Mouse (Mus musculus): ENCODE results near the gene 9530077C05Rik. TPM values are rescaled to one million over a fixed set of nuclear protein-coding genes. Genes with fewer than 3 reads are reported as not detected.

The 9530077C05Rik gene
- 1.2 and 1.3 TPM in 2 replicates for polyA plus RNA-seq (2015; fragmentation: Nextera tagmentation; extraction: Ambion mirVana)

DNA sequence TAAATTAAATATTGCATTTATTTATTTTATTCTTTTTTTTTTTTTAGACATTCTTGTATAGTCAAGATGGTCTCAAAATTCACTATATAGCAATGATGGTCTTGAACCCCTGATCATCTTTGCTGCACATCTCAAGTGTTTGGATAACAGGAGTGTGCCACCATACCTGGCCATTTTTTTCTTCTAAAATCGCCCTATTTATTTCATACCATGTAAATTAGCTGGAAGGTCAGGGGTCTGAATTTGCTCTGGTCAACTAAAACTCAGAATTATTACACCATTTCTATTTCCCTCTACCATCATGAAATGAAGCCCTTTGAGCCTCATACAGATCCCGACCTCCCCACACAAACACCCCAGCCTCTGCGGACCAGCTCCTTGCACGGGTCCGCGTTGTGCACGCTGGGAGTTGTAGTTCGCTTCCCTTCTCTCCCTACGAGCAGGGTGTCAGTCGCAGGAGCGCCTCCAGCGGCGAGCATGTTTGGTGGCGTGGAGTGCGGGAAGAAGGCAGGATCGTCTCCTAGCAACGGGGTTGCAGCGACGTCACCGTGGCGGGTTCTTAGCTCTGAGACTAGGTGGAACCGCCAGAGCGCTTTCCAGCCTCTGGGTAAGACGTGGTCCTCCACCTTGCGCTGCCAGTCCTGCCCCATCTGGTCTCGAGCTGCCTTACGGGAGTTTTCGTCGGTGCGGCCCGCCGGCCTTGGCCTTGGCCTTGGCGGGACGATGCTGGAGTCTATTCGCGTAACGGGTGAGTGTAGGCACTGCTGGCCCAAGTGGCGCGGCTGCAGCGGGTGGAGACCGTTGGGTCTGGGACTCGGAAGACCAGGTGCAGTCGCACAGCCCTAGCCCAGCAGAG lies at the start of gene 9530077C05Rik:
Gene 9530077C05Rik (plus strand): TSS at position 512 of the 856 bp plus-strand sequence.
- ATAC-seq (ENCODE audit: low read depth), result peak; percentile 98
- H3K27ac ChIP-seq (ENCODE audit: low read length), result peak within 1 kb of the TSS; percentile 29; the same call in 1 of the 2 replicates

DNA sequence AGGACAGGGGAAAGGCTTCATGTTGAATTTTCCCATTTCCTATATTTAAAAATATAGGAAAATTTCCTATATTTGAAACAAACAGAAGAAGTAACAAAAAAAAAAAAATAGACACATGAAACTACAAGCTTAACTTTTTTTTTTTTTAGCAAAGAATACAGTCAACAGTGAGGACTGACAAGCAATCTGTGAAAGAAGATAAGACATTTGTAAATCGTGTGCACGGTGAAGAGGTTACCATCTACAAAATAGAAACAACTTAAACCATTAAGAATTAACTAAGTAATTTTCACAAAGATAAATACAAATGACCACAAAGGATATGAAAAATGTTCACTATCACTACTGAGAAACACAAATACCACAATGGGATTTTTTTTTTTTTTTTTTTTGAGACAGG lies 45.1 kb upstream of the 9530077C05Rik start:
- H3K4me3 ChIP-seq (ENCODE audit: low read depth, low read length), result no peak overlapping the region
- no peak for ATAC-seq (ENCODE audit: low read depth)
- no peaks in the 10 kb centered on the region for H3K4me1 ChIP-seq (ENCODE audit: control insufficient read depth, low read depth, low read length)
- H3K4me2 ChIP-seq (ENCODE audit: low read depth, low read length), result no peak overlapping the region
- H3K9me3 ChIP-seq (replicated peaks; ENCODE audit: control insufficient read depth, low read length), result no peaks in the 10 kb centered on the region
- no peak overlapping the region for H3K9ac ChIP-seq (ENCODE audit: low read depth, low read length)
- peaks cover 86% of the 10 kb centered on the region for H3K36me3 ChIP-seq (ENCODE audit: control insufficient read depth, insufficient read depth)
- no peak overlapping the region for H3K27ac ChIP-seq (ENCODE audit: low read length)
- H3K27me3 ChIP-seq (ENCODE audit: control insufficient read depth, insufficient read depth, low read depth, low read length), result no peaks in the 10 kb centered on the region
- WGBS (ENCODE audit: insufficient replicate concordance), result 32% methylated on average over 2 of the region's 2 CpGs

More for the DNA sequence above, at the start of gene 9530077C05Rik:
- Histone ChIP-seq H3K9me3 (replicated peaks; ENCODE audit: control insufficient read depth, low read length) (no peaks in the 10 kb centered on the region), H3K9ac (ENCODE audit: low read depth, low read length) (peak within 1 kb of the TSS; percentile 82), H3K36me3 (ENCODE audit: control insufficient read depth, insufficient read depth) (no peaks in the 10 kb centered on the region), H3K4me2 (ENCODE audit: low read depth, low read length) (peak within 1 kb of the TSS; percentile 99), H3K4me1 (ENCODE audit: control insufficient read depth, low read depth, low read length) (peaks cover 7% of the 10 kb centered on the region), H3K4me3 (ENCODE audit: low read depth, low read length) (peak within 1 kb of the TSS; percentile 76), H3K27me3 (ENCODE audit: control insufficient read depth, insufficient read depth, low read depth, low read length) (no peaks in the 10 kb centered on the region)
- WGBS (ENCODE audit: insufficient replicate concordance), result under 1% methylated on average over 43 of the region's 43 CpGs

DNA sequence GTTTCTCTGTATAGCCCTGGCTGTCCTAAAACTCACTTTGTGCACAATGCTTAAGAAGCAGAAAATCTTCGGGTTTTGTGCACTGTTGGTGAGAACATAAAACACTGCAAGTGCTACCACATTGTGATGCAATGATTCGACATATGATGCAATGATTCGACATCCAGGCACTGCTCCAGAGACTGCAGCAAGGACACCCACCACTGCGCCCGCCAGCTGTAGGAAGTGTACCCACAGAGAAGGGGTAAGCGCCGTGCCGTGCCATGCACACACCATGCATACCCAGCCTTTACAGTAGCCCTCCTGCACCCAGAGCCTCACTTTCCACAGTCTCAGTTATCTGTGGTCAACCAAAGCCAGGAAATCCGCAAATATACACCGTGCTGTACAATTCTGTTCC lies 44.7 kb upstream of the 9530077C05Rik start:
- Histone ChIP-seq H3K4me3 (ENCODE audit: low read depth, low read length) (no peak overlapping the region), H3K9ac (ENCODE audit: low read depth, low read length) (no peak overlapping the region), H3K9me3 (replicated peaks; ENCODE audit: control insufficient read depth, low read length) (no peaks in the 10 kb centered on the region), H3K4me2 (ENCODE audit: low read depth, low read length) (no peak overlapping the region), H3K4me1 (ENCODE audit: control insufficient read depth, low read depth, low read length) (no peaks in the 10 kb centered on the region), H3K27me3 (ENCODE audit: control insufficient read depth, insufficient read depth, low read depth, low read length) (no peaks in the 10 kb centered on the region), H3K36me3 (ENCODE audit: control insufficient read depth, insufficient read depth) (peaks cover 86% of the 10 kb centered on the region), H3K27ac (ENCODE audit: low read length) (no peak overlapping the region)
- 82% methylated on average over 10 of the region's 10 CpGs for WGBS (ENCODE audit: insufficient replicate concordance)
- no peak for ATAC-seq (ENCODE audit: low read depth)

DNA sequence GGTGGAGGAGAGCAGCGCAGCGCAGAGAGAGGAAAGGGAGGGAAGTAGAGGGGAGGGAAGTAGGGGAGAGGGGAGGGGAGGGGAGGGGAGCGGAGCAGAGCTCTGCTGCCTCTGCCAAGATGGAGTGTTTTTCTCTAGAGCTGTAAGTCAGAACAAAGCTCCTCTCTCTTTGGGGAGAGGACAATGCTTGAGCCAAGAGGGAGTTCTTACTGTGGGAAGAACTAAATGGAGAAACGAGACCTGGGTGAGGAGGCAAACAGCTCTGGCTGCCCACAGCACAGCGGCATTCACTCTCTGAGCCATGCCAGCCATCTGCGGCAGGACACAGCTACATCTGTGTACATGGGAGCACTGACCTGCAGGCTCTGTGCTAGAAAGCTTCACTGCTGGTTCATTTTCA lies 43.3 kb upstream of the 9530077C05Rik start:
- H3K27me3 ChIP-seq (ENCODE audit: control insufficient read depth, insufficient read depth, low read depth, low read length), result no peaks in the 10 kb centered on the region
- H3K9me3 ChIP-seq (replicated peaks; ENCODE audit: control insufficient read depth, low read length), result no peaks in the 10 kb centered on the region
- H3K4me1 ChIP-seq (ENCODE audit: control insufficient read depth, low read depth, low read length), result no peaks in the 10 kb centered on the region
- no peak overlapping the region for H3K4me2 ChIP-seq (ENCODE audit: low read depth, low read length)
- H3K9ac ChIP-seq (ENCODE audit: low read depth, low read length), result no peak overlapping the region
- no peak for ATAC-seq (ENCODE audit: low read depth)
- H3K36me3 ChIP-seq (ENCODE audit: control insufficient read depth, insufficient read depth), result peaks cover 88% of the 10 kb centered on the region
- 78% methylated on average over 6 of the region's 6 CpGs for WGBS (ENCODE audit: insufficient replicate concordance)
- no peak overlapping the region for H3K4me3 ChIP-seq (ENCODE audit: low read depth, low read length)
- H3K27ac ChIP-seq (ENCODE audit: low read length), result 0 out of 2 replicates have a peak overlapping the region, but pooled peaks have one; percentile 28

DNA sequence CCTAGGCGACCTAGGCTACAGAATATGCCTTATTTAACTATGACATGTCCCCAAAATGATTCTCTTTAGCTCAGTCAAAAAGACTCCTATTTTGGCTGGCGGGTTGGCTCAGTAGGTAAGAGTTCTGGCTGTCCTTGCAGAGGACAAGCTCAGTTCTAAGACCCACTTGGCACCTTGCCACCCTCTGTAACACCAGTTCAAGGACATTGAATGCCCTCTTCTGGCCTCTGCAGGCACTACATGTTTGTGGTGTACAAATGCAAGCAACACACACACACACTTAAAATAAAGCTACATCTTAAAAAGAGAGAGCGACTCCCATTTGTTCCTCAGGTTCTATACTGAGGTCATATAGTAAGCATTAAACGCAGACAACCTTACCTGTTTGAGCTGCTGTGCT lies 38.6 kb upstream of the 9530077C05Rik start:
- Histone ChIP-seq H3K9me3 (replicated peaks; ENCODE audit: control insufficient read depth, low read length) (no peaks in the 10 kb centered on the region), H3K27me3 (ENCODE audit: control insufficient read depth, insufficient read depth, low read depth, low read length) (no peaks in the 10 kb centered on the region), H3K27ac (ENCODE audit: low read length) (no peak overlapping the region), H3K4me2 (ENCODE audit: low read depth, low read length) (no peak overlapping the region), H3K36me3 (ENCODE audit: control insufficient read depth, insufficient read depth) (peaks cover 84% of the 10 kb centered on the region), H3K4me3 (ENCODE audit: low read depth, low read length) (no peak overlapping the region), H3K4me1 (ENCODE audit: control insufficient read depth, low read depth, low read length) (no peaks in the 10 kb centered on the region), H3K9ac (ENCODE audit: low read depth, low read length) (no peak overlapping the region)
- no peak for ATAC-seq (ENCODE audit: low read depth)
- 91% methylated on average over 4 of the region's 4 CpGs for WGBS (ENCODE audit: insufficient replicate concordance)

DNA sequence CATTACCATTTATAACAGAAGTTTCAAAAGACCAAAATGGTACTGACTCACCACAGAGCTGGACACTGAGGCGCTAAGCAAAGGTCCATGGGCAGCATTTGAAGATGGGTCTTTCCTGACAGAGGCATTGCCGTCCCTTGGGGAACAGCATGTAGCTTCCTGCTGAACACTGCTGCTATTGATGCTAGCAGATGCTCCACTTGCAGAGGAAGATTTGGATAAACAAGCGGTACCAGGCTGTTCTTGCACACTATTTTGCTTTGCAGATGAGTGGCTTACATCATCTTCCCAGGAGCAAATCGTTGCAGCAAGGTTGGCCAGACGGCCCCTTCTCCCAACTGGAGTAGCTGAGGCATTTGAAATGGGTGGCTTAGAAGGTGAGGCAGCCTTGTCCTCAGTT lies 35.2 kb upstream of the 9530077C05Rik start:
- no peak overlapping the region for H3K4me3 ChIP-seq (ENCODE audit: low read depth, low read length)
- no peaks in the 10 kb centered on the region for H3K27me3 ChIP-seq (ENCODE audit: control insufficient read depth, insufficient read depth, low read depth, low read length)
- no peaks in the 10 kb centered on the region for H3K9me3 ChIP-seq (replicated peaks; ENCODE audit: control insufficient read depth, low read length)
- no peak for ATAC-seq (ENCODE audit: low read depth)
- WGBS (ENCODE audit: insufficient replicate concordance), result 88% methylated on average over 5 of the region's 5 CpGs
- peaks cover 86% of the 10 kb centered on the region for H3K36me3 ChIP-seq (ENCODE audit: control insufficient read depth, insufficient read depth)
- H3K27ac ChIP-seq (ENCODE audit: low read length), result no peak overlapping the region
- no peak overlapping the region for H3K9ac ChIP-seq (ENCODE audit: low read depth, low read length)
- H3K4me1 ChIP-seq (ENCODE audit: control insufficient read depth, low read depth, low read length), result no peaks in the 10 kb centered on the region
- no peak overlapping the region for H3K4me2 ChIP-seq (ENCODE audit: low read depth, low read length)

DNA sequence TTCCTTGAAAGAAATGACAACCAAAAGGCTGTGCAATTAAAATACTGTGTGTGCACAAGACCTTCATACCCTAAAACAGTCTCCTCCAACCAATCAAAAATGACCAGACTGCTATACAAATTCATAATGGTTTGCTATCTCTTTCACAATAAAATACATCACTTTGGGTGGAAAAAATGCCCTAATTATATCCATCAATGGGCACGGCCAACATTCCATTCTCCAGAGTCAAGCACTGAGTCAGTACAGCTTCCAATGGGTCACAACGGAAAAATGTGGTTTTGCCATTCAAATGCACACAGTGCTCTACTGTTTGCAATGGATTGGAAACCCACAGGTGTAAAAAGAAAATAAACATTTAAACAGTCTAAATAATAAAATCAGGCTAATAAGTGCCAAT lies 25.4 kb upstream of the 9530077C05Rik start:
- H3K9me3 ChIP-seq (replicated peaks; ENCODE audit: control insufficient read depth, low read length), result no peaks in the 10 kb centered on the region
- H3K27me3 ChIP-seq (ENCODE audit: control insufficient read depth, insufficient read depth, low read depth, low read length), result no peaks in the 10 kb centered on the region
- no peak overlapping the region for H3K27ac ChIP-seq (ENCODE audit: low read length)
- peak overlapping the region; percentile 65; the same call in 1 of the 2 replicates for H3K4me2 ChIP-seq (ENCODE audit: low read depth, low read length)
- H3K4me1 ChIP-seq (ENCODE audit: control insufficient read depth, low read depth, low read length), result peaks cover 30% of the 10 kb centered on the region
- 59% methylated on average over 2 of the region's 2 CpGs for WGBS (ENCODE audit: insufficient replicate concordance)
- H3K9ac ChIP-seq (ENCODE audit: low read depth, low read length), result no peak overlapping the region
- H3K4me3 ChIP-seq (ENCODE audit: low read depth, low read length), result peak overlapping the region; percentile 20; the same call in 1 of the 2 replicates
- no peak for ATAC-seq (ENCODE audit: low read depth)
- peaks cover 17% of the 10 kb centered on the region for H3K36me3 ChIP-seq (ENCODE audit: control insufficient read depth, insufficient read depth)

DNA sequence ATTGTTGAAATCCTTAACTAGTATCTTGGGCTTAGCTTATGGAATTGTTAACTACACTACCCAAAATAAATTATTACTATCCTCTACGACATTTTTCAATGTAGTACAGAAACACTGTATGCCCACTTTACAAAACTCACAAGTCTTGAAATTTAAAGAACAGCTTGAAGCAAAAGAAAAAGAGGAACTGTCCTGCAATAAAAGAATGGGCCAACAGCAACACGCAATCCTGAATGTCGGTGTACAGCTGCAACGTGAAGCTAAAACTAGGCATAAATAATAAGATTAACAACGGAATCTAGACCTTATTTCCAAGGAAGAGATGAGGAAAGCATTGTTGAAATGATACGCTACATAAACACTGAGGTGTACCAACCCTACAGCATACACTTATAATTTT lies 23.4 kb upstream of the 9530077C05Rik start:
- Histone ChIP-seq H3K4me2 (ENCODE audit: low read depth, low read length) (peak overlapping the region; percentile 97), H3K36me3 (ENCODE audit: control insufficient read depth, insufficient read depth) (no peaks in the 10 kb centered on the region; the same call in 1 of the 2 replicates), H3K27ac (ENCODE audit: low read length) (peak overlapping the region; percentile 97), H3K4me1 (ENCODE audit: control insufficient read depth, low read depth, low read length) (peaks cover 30% of the 10 kb centered on the region), H3K9ac (ENCODE audit: low read depth, low read length) (peak overlapping the region; percentile 99), H3K4me3 (ENCODE audit: low read depth, low read length) (peak overlapping the region; percentile 96), H3K27me3 (ENCODE audit: control insufficient read depth, insufficient read depth, low read depth, low read length) (no peaks in the 10 kb centered on the region), H3K9me3 (replicated peaks; ENCODE audit: control insufficient read depth, low read length) (no peaks in the 10 kb centered on the region)
- WGBS (ENCODE audit: insufficient replicate concordance), result 3% methylated on average over 6 of the region's 6 CpGs
- no peak for ATAC-seq (ENCODE audit: low read depth)

DNA sequence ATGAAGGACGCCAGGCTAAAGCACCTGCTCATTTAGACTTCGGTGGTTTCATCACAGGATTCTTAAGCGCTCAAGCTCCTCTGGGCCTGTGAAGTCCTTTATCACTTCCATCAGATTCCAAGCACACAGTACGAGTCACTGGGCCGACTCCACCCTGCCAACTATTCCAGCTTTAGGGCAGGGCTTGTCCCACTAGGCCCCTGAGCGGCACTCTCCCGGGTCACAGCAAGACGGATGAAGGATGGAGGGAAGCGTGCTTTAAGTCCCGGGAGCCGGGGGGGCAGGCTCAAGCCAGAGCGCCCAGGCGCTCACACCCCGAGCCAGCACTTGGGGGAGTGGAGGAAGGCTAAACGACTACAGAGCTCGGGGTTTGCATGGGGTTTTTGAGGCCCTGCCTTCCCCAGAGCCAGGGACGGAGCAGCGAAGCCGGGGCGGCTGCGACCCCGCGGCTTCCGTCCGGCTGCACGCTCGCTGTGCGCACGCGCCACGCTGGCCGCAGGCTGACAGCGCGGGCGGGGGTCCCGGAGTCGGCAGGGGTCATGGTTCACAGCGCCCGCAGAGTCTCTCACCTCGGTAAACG lies 22.8 kb upstream of the 9530077C05Rik start:
- H3K9ac ChIP-seq (ENCODE audit: low read depth, low read length), result peak overlapping the region; percentile 99
- under 1% methylated on average over 41 of the region's 41 CpGs for WGBS (ENCODE audit: insufficient replicate concordance)
- peak; percentile 78 for ATAC-seq (ENCODE audit: low read depth)
- peaks cover 30% of the 10 kb centered on the region for H3K4me1 ChIP-seq (ENCODE audit: control insufficient read depth, low read depth, low read length)
- H3K27ac ChIP-seq (ENCODE audit: low read length), result peak overlapping the region; percentile 97
- H3K4me3 ChIP-seq (ENCODE audit: low read depth, low read length), result peak overlapping the region; percentile 96
- H3K9me3 ChIP-seq (replicated peaks; ENCODE audit: control insufficient read depth, low read length), result no peaks in the 10 kb centered on the region
- H3K36me3 ChIP-seq (ENCODE audit: control insufficient read depth, insufficient read depth), result no peaks in the 10 kb centered on the region; the same call in 1 of the 2 replicates
- peak overlapping the region; percentile 97 for H3K4me2 ChIP-seq (ENCODE audit: low read depth, low read length)
- H3K27me3 ChIP-seq (ENCODE audit: control insufficient read depth, insufficient read depth, low read depth, low read length), result no peaks in the 10 kb centered on the region

All from liver, embryonic 16.5 days (tissue).